Mouse (Mus musculus) testis, adult 2 months (tissue): ENCODE data around the gene Pax7. TPM values are rescaled to one million over a fixed set of nuclear protein-coding genes. Genes with fewer than 3 reads are reported as not detected.

Experiments
- H3K27ac ChIP-seq: fragments of 200-500 bp; 2 replicates; pipeline ENCODE4 v1.5.1; 2012; ENCODE audit warnings: low read depth, low read length; ENCODE audit not compliant: control insufficient read depth, insufficient read depth
- H3K27me3 ChIP-seq: fragments of 200-500 bp; 2 replicates; pipeline ENCODE4 v1.6.1; 2012; ENCODE audit warnings: mild to moderate bottlenecking, low read length, moderate library complexity; ENCODE audit not compliant: control insufficient read depth, insufficient read depth
- H3K36me3 ChIP-seq: fragments of 200-500 bp; 2 replicates; pipeline ENCODE4 v1.6.1; 2012; ENCODE audit warnings: mild to moderate bottlenecking, low read length; ENCODE audit not compliant: control insufficient read depth, insufficient read depth
- H3K4me1 ChIP-seq: fragments of 200-500 bp; 2 replicates; pipeline ENCODE4 v1.6.1; 2012; ENCODE audit warnings: low read length; ENCODE audit not compliant: control insufficient read depth, insufficient read depth
- H3K4me3 ChIP-seq: fragments of 200-500 bp; 2 replicates; pipeline ENCODE4 v1.5.1; 2012; ENCODE audit warnings: low read depth, mild to moderate bottlenecking, low read length, moderate library complexity, mixed read lengths; ENCODE audit not compliant: control insufficient read depth
- CTCF ChIP-seq: fragments of 200-500 bp; IDR thresholded peaks from 2 replicates; pipeline ENCODE4 v1.5.1; 2012; ENCODE audit warnings: low read depth, mild to moderate bottlenecking, inconsistent platforms, low read length, moderate library complexity; ENCODE audit not compliant: control insufficient read depth, insufficient read depth, insufficient replicate concordance
- POLR2A ChIP-seq: fragments of 200-500 bp; IDR thresholded peaks from 2 replicates; pipeline ENCODE4 v1.6.1; 2012; ENCODE audit warnings: low read depth, mild to moderate bottlenecking, inconsistent platforms, low read length, moderate library complexity; ENCODE audit not compliant: control insufficient read depth
- polyA plus RNA-seq: library from polyadenylated mRNA; depleted of rRNA; stranded (reverse); fragments of >200 nt; gene quantifications from 2 replicates; pipeline ENCODE4 v1.2.3, GENCODE M21; 2012; rRNA removed

Gene Pax7
- 0.02 TPM in 1 of 2 replicates, not detected in the other for polyA plus RNA-seq

- peaks cover 11% of the 10 kb centered on the region for H3K27me3 ChIP-seq
- H3K36me3 ChIP-seq, result no peaks in the 10 kb centered on the region
- H3K4me3 ChIP-seq, result peak within 1 kb of the TSS; percentile 25; the same call in 1 of the 2 replicates
- TF ChIP-seq CTCF (no peak), POLR2A (no peak)
- peaks cover 4% of the 10 kb centered on the region for H3K4me1 ChIP-seq
- H3K27ac ChIP-seq, result no peak within 1 kb of the TSS
Measured at GRCm38 (mm10) chr4:139833036-139833634, at the start of gene Pax7. Gene Pax7 (minus strand): TSS chr4:139833528.

- no peaks in the 10 kb centered on the region for H3K36me3 ChIP-seq
- no peaks in the 10 kb centered on the region for H3K4me1 ChIP-seq
- TF ChIP-seq CTCF (no peak), POLR2A (no peak)
- no peak overlapping the region for H3K4me3 ChIP-seq
- H3K27ac ChIP-seq, result no peak overlapping the region
- H3K27me3 ChIP-seq, result no peaks in the 10 kb centered on the region
Measured at GRCm38 (mm10) chr4:139881796-139882195, 48.5 kb upstream of the Pax7 start.

GRCm38 (mm10) chr4:139879324-139879723 is 46.0 kb upstream of the Pax7 start:
- Histone ChIP-seq H3K27ac (no peak overlapping the region), H3K4me3 (no peak overlapping the region), H3K27me3 (no peaks in the 10 kb centered on the region), H3K4me1 (no peaks in the 10 kb centered on the region), H3K36me3 (no peaks in the 10 kb centered on the region)
- TF ChIP-seq POLR2A, result no peak
- no peak for TF ChIP-seq CTCF

GRCm38 (mm10) chr4:139878443-139878842 is 45.1 kb upstream of the Pax7 start:
- Histone ChIP-seq H3K36me3 (no peaks in the 10 kb centered on the region), H3K27ac (no peak overlapping the region), H3K4me1 (no peaks in the 10 kb centered on the region), H3K4me3 (no peak overlapping the region), H3K27me3 (no peaks in the 10 kb centered on the region)
- TF ChIP-seq POLR2A (no peak), CTCF (no peak)

GRCm38 (mm10) chr4:139877269-139877668 is 43.9 kb upstream of the Pax7 start:
- Histone ChIP-seq H3K4me3 (no peak overlapping the region), H3K27ac (no peak overlapping the region), H3K27me3 (no peaks in the 10 kb centered on the region), H3K36me3 (no peaks in the 10 kb centered on the region), H3K4me1 (no peaks in the 10 kb centered on the region)
- TF ChIP-seq CTCF (peak; percentile 76; the same call in 1 of the 2 replicates), POLR2A (no peak)

- Histone ChIP-seq H3K36me3 (no peaks in the 10 kb centered on the region), H3K27me3 (no peaks in the 10 kb centered on the region), H3K4me1 (no peaks in the 10 kb centered on the region), H3K4me3 (no peak overlapping the region), H3K27ac (no peak overlapping the region)
- TF ChIP-seq CTCF, result peak; percentile 89
- TF ChIP-seq POLR2A, result no peak
Measured at GRCm38 (mm10) chr4:139872595-139872994, 39.3 kb upstream of the Pax7 start.

- Histone ChIP-seq H3K4me3 (no peak overlapping the region), H3K36me3 (no peaks in the 10 kb centered on the region), H3K4me1 (no peaks in the 10 kb centered on the region), H3K27me3 (no peaks in the 10 kb centered on the region), H3K27ac (no peak overlapping the region)
- TF ChIP-seq CTCF, result no peak
- TF ChIP-seq POLR2A, result no peak
Measured at GRCm38 (mm10) chr4:139871699-139872098, 38.4 kb upstream of the Pax7 start.

GRCm38 (mm10) chr4:139863218-139863617 is 29.9 kb upstream of the Pax7 start:
- TF ChIP-seq POLR2A (no peak), CTCF (no peak)
- Histone ChIP-seq H3K27me3 (no peaks in the 10 kb centered on the region), H3K4me3 (no peak overlapping the region), H3K27ac (no peak overlapping the region), H3K36me3 (no peaks in the 10 kb centered on the region), H3K4me1 (no peaks in the 10 kb centered on the region)
